Comparison of ENCODE assay signal across 23 mouse cellular contexts in the genomic region with DNA sequence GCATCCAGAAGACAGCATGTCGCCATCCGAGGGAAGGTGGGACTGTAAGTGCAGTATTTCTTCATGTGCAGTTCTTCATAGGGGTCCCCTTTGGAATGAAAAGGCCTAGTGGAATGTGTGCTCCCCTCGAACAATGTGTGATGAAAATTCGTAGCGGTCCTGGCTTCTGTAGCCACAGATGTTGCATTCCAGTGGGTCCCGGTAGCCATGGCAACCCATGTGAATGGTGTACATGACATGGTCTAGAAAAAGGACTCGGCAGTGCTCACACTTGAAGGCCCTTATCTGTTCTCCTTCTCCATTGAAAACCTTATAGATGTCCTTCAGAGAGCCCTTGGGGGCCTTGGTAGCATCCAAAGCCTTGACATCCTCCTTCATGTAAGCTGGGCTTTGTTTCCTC.
DNase-seq lines count a peak whose midpoint lies in the region; ATAC-seq and TF ChIP-seq lines count a peak whose summit lies in the region.
"Had no signal": no experiment of that assay in that cellular context is flagged by ENCODE, and none has a peak within 500 bp of the region (broad histone marks: within the 10 kb centered on the region; RNA-seq: fewer than 3 reads in every experiment).

No protein-coding gene starts in this region.

- H3K4me3 ChIP-seq in forebrain, embryonic 10.5 days = no peak overlapping the region
- no peak overlapping the region for H3K4me3 ChIP-seq in forebrain, embryonic 15.5 days
- H3K4me3 ChIP-seq in midbrain, embryonic 11.5 days (ENCODE audit: low read depth, low read length) = no peak overlapping the region
- H3K4me3 ChIP-seq in midbrain, embryonic 16.5 days (ENCODE audit: low read depth, low read length) = no peak overlapping the region
- H3K4me3 ChIP-seq in embryonic facial prominence, embryonic 11.5 days (ENCODE audit: low read depth, low read length) = no peak overlapping the region
- no peak overlapping the region for H3K4me3 ChIP-seq in midbrain, embryonic 14.5 days (replicated peaks; ENCODE audit: low read depth, low read length)
- no peak overlapping the region for H3K4me3 ChIP-seq in lung, postnatal 0 days (ENCODE audit: low read depth, low read length)
- no peak overlapping the region for H3K4me3 ChIP-seq in layer of hippocampus, adult 2 months
- H3K4me3 ChIP-seq: embryonic facial prominence, embryonic 12.5 days; erythroblast, embryonic 14.5 days; heart, adult 2 months; intestine, embryonic 15.5 days; stomach, embryonic 15.5 days had no signal

- H3K36me3 ChIP-seq in forebrain, embryonic 10.5 days (replicated peaks) = peaks cover 8% of the 10 kb centered on the region
- H3K36me3 ChIP-seq in forebrain, embryonic 15.5 days = no peaks in the 10 kb centered on the region
- H3K36me3 ChIP-seq in midbrain, embryonic 11.5 days (ENCODE audit: control insufficient read depth, insufficient read depth, low read length) = no peaks in the 10 kb centered on the region
- no peaks in the 10 kb centered on the region for H3K36me3 ChIP-seq in midbrain, embryonic 16.5 days (ENCODE audit: control insufficient read depth, insufficient read depth, low read length)
- H3K36me3 ChIP-seq in embryonic facial prominence, embryonic 11.5 days (replicated peaks; ENCODE audit: control insufficient read depth, insufficient read depth, low read depth, low read length) = no peaks in the 10 kb centered on the region
- H3K36me3 ChIP-seq in midbrain, embryonic 14.5 days (ENCODE audit: control insufficient read depth, insufficient read depth, low read length) = no peaks in the 10 kb centered on the region
- no peaks in the 10 kb centered on the region for H3K36me3 ChIP-seq in lung, postnatal 0 days (ENCODE audit: insufficient read depth, low read length)
- H3K36me3 ChIP-seq: intestine, embryonic 15.5 days; stomach, embryonic 15.5 days had no signal

- TF ChIP-seq EP300 in lung, postnatal 0 days (IDR thresholded peaks at IDR 0.05) = no peak

- WGBS in forebrain, embryonic 10.5 days = 66% methylated on average over 7 of the region's 7 CpGs
- WGBS in forebrain, embryonic 15.5 days = 40% methylated on average over 7 of the region's 7 CpGs
- 52% methylated on average over 7 of the region's 7 CpGs for WGBS in midbrain, embryonic 11.5 days
- WGBS in midbrain, embryonic 16.5 days = 31% methylated on average over 7 of the region's 7 CpGs
- WGBS in embryonic facial prominence, embryonic 11.5 days = 81% methylated on average over 7 of the region's 7 CpGs
- 36% methylated on average over 7 of the region's 7 CpGs for WGBS in midbrain, embryonic 14.5 days
- 70% methylated on average over 7 of the region's 7 CpGs for WGBS in lung, postnatal 0 days

- no peak overlapping the region for H3K4me2 ChIP-seq in forebrain, embryonic 15.5 days (replicated peaks)
- H3K4me2 ChIP-seq in midbrain, embryonic 11.5 days = no peak overlapping the region
- no peak overlapping the region for H3K4me2 ChIP-seq in midbrain, embryonic 16.5 days (ENCODE audit: low read length)
- H3K4me2 ChIP-seq in embryonic facial prominence, embryonic 11.5 days (ENCODE audit: low read depth, low read length) = no peak overlapping the region
- no peak overlapping the region for H3K4me2 ChIP-seq in midbrain, embryonic 14.5 days (ENCODE audit: low read length)
- no peak overlapping the region for H3K4me2 ChIP-seq in lung, postnatal 0 days (replicated peaks; ENCODE audit: low read depth, low read length)
- H3K4me2 ChIP-seq: embryonic facial prominence, embryonic 12.5 days; intestine, embryonic 15.5 days; stomach, embryonic 15.5 days had no signal

- H3K9ac ChIP-seq in forebrain, embryonic 15.5 days (replicated peaks) = no peak overlapping the region
- H3K9ac ChIP-seq in midbrain, embryonic 11.5 days (ENCODE audit: low read length) = no peak overlapping the region
- no peak overlapping the region for H3K9ac ChIP-seq in midbrain, embryonic 16.5 days (ENCODE audit: low read depth, low read length)
- H3K9ac ChIP-seq in embryonic facial prominence, embryonic 11.5 days (replicated peaks; ENCODE audit: low read length) = no peak overlapping the region
- no peak overlapping the region for H3K9ac ChIP-seq in midbrain, embryonic 14.5 days (replicated peaks; ENCODE audit: low read length)
- no peak overlapping the region for H3K9ac ChIP-seq in lung, postnatal 0 days (replicated peaks; ENCODE audit: low read depth)
- H3K9ac ChIP-seq: embryonic facial prominence, embryonic 12.5 days; intestine, embryonic 15.5 days; liver, embryonic 14.5 days; stomach, embryonic 15.5 days had no signal

- no peak overlapping the region for H3K27ac ChIP-seq in forebrain, embryonic 10.5 days
- no peak overlapping the region for H3K27ac ChIP-seq in forebrain, embryonic 15.5 days (replicated peaks)
- H3K27ac ChIP-seq in midbrain, embryonic 11.5 days (ENCODE audit: low read depth, low read length) = no peak overlapping the region
- no peak overlapping the region for H3K27ac ChIP-seq in midbrain, embryonic 16.5 days (ENCODE audit: low read length)
- no peak overlapping the region for H3K27ac ChIP-seq in embryonic facial prominence, embryonic 11.5 days (replicated peaks; ENCODE audit: low read depth, low read length)
- H3K27ac ChIP-seq in midbrain, embryonic 14.5 days (replicated peaks; ENCODE audit: low read depth, low read length) = no peak overlapping the region
- no peak overlapping the region for H3K27ac ChIP-seq in lung, postnatal 0 days (ENCODE audit: low read length)
- no peak overlapping the region for H3K27ac ChIP-seq in layer of hippocampus, adult 2 months
- H3K27ac ChIP-seq: embryonic facial prominence, embryonic 12.5 days; heart, adult 2 months; intestine, embryonic 15.5 days; liver, embryonic 14.5 days; stomach, embryonic 15.5 days had no signal

- no peaks in the 10 kb centered on the region for H3K9me3 ChIP-seq in forebrain, embryonic 10.5 days
- no peaks in the 10 kb centered on the region for H3K9me3 ChIP-seq in forebrain, embryonic 15.5 days
- no peaks in the 10 kb centered on the region for H3K9me3 ChIP-seq in midbrain, embryonic 11.5 days (ENCODE audit: control insufficient read depth, low read length)
- H3K9me3 ChIP-seq in midbrain, embryonic 16.5 days (replicated peaks; ENCODE audit: control insufficient read depth, low read length, poor library complexity, severe bottlenecking) = no peaks in the 10 kb centered on the region
- no peaks in the 10 kb centered on the region for H3K9me3 ChIP-seq in embryonic facial prominence, embryonic 11.5 days (replicated peaks; ENCODE audit: control insufficient read depth, low read length)
- no peaks in the 10 kb centered on the region for H3K9me3 ChIP-seq in midbrain, embryonic 14.5 days (ENCODE audit: control insufficient read depth, low read length)
- no peaks in the 10 kb centered on the region for H3K9me3 ChIP-seq in lung, postnatal 0 days (ENCODE audit: low read length)
- H3K9me3 ChIP-seq: embryonic facial prominence, embryonic 12.5 days; intestine, embryonic 15.5 days; stomach, embryonic 15.5 days had no signal

- no peak for TF ChIP-seq CTCF in lung, postnatal 0 days (IDR thresholded peaks at IDR 0.05)
- TF ChIP-seq CTCF in layer of hippocampus, adult 2 months (conservative IDR thresholded peaks at IDR 0.05) = no peak

- peak; percentile 31 for DNase-seq in forebrain, embryonic 10.5 days (ENCODE audit: extremely low spot score, low spot score)
- DNase-seq in midbrain, embryonic 11.5 days (ENCODE audit: low spot score, missing footprints) = no peak
- peak; percentile 36 for DNase-seq in embryonic facial prominence, embryonic 11.5 days (ENCODE audit: low spot score)
- peak; percentile 48 for DNase-seq in midbrain, embryonic 14.5 days
- no peak for DNase-seq in lung, postnatal 0 days (ENCODE audit: low spot score)
- no peak for DNase-seq in layer of hippocampus, adult 2 months (ENCODE audit: low spot score in 2 of 2)
- DNase-seq: adrenal gland, postnatal 10 days; cerebellum, adult 11-12 months; cerebellum, postnatal 14 days; gastrocnemius, postnatal 25 days; heart, adult 2 months; heart, postnatal 36 days; kidney, adult 9 months; kidney, postnatal 4 days; right cerebral cortex, postnatal 25 days; thymus, adult 2 months had no signal

- no peak for ATAC-seq in forebrain, embryonic 15.5 days (replicated peaks)
- peak; percentile 66 for ATAC-seq in midbrain, embryonic 11.5 days (ENCODE audit: low FRiP score)
- ATAC-seq in midbrain, embryonic 16.5 days = no peak
- ATAC-seq in embryonic facial prominence, embryonic 11.5 days (replicated peaks; ENCODE audit: insufficient number of reproducible peaks, low FRiP score, low TSS enrichment, low read depth) = no peak
- ATAC-seq in midbrain, embryonic 14.5 days (ENCODE audit: low FRiP score, low TSS enrichment) = no peak
- ATAC-seq in lung, postnatal 0 days = no peak
- ATAC-seq: intestine, embryonic 15.5 days had no signal

- peaks cover 13% of the 10 kb centered on the region for H3K4me1 ChIP-seq in forebrain, embryonic 10.5 days
- H3K4me1 ChIP-seq in forebrain, embryonic 15.5 days = peaks cover 13% of the 10 kb centered on the region; the same call in 1 of the 2 replicates
- H3K4me1 ChIP-seq in midbrain, embryonic 11.5 days (ENCODE audit: control insufficient read depth, insufficient read depth, low read length) = peaks cover 7% of the 10 kb centered on the region
- no peaks in the 10 kb centered on the region; the same call in 1 of the 2 replicates for H3K4me1 ChIP-seq in midbrain, embryonic 16.5 days (ENCODE audit: control insufficient read depth, insufficient read depth, low read length)
- H3K4me1 ChIP-seq in embryonic facial prominence, embryonic 11.5 days (ENCODE audit: control insufficient read depth, insufficient read depth, low read length) = no peaks in the 10 kb centered on the region
- H3K4me1 ChIP-seq in midbrain, embryonic 14.5 days (ENCODE audit: control insufficient read depth, insufficient read depth, low read length) = 0 out of 2 replicates have a peak, but pooled peaks cover 5% of the 10 kb centered on the region
- H3K4me1 ChIP-seq in lung, postnatal 0 days (ENCODE audit: insufficient read depth, low read depth, low read length) = no peaks in the 10 kb centered on the region
- H3K4me1 ChIP-seq: embryonic facial prominence, embryonic 12.5 days; intestine, embryonic 15.5 days; stomach, embryonic 15.5 days had no signal

- no peaks in the 10 kb centered on the region for H3K27me3 ChIP-seq in forebrain, embryonic 10.5 days (ENCODE audit: poor library complexity, severe bottlenecking)
- H3K27me3 ChIP-seq in forebrain, embryonic 15.5 days = no peaks in the 10 kb centered on the region
- no peaks in the 10 kb centered on the region for H3K27me3 ChIP-seq in midbrain, embryonic 11.5 days (ENCODE audit: control insufficient read depth, insufficient read depth, low read length)
- no peaks in the 10 kb centered on the region for H3K27me3 ChIP-seq in midbrain, embryonic 16.5 days (ENCODE audit: control insufficient read depth, insufficient read depth, low read depth, low read length)
- no peaks in the 10 kb centered on the region for H3K27me3 ChIP-seq in embryonic facial prominence, embryonic 11.5 days (ENCODE audit: control insufficient read depth, insufficient read depth, low read length)
- H3K27me3 ChIP-seq in midbrain, embryonic 14.5 days (ENCODE audit: control insufficient read depth, insufficient read depth, low read length) = no peaks in the 10 kb centered on the region
- no peaks in the 10 kb centered on the region for H3K27me3 ChIP-seq in lung, postnatal 0 days (replicated peaks; ENCODE audit: insufficient read depth, low read length)
- H3K27me3 ChIP-seq: embryonic facial prominence, embryonic 12.5 days; intestine, embryonic 15.5 days; stomach, embryonic 15.5 days had no signal

Comparison
In these comparisons a context has a peak if more than half of its experiments do, and no peak if none do; other contexts are left out.
1. DNase-seq: peak in forebrain, embryonic 10.5 days (single experiment), embryonic facial prominence, embryonic 11.5 days (single experiment) and midbrain, embryonic 14.5 days (single experiment); none in midbrain, embryonic 11.5 days (single experiment), lung, postnatal 0 days (single experiment) and layer of hippocampus, adult 2 months (0 of 2).